Mouse (Mus musculus) left cerebral cortex, adult 2 months (tissue): Measurements from ENCODE around the gene Ankrd65. TPM values are rescaled to one million over a fixed set of nuclear protein-coding genes. Genes with fewer than 3 reads are reported as not detected.

Experiments
- DNase-seq, 2 experiments: peaks; one replicate each; pipeline ENCODE4 v3.0.0; 2021 to 2022; ENCODE audit warnings: low spot score in 2 of 2, mixed read lengths in 1 of 2; ENCODE audit errors: extremely low spot score in 1 of 2
- H3K27ac ChIP-seq: fragments of 200-600 bp; 2 replicates; pipeline ENCODE4 v1.8.1; 2022
- H3K4me3 ChIP-seq: fragments of 200-600 bp; 2 replicates; pipeline ENCODE4 v1.8.1; 2022
- CTCF ChIP-seq: fragments of 200-600 bp; IDR thresholded peaks from 2 replicates; pipeline ENCODE4 v1.8.1; 2022; ENCODE audit warnings: antibody characterized with exemption, mild to moderate bottlenecking, moderate library complexity
- intact Hi-C: fragments of 180-260 bp; cut with DNase I; formaldehyde crosslinking; loops from one replicate; pipeline ENCODE4 v1.15.1; 2025
- total RNA-seq, 2 experiments: library from RNA; stranded (reverse); gene quantifications; 2 replicates each; pipeline ENCODE4 v1.2.3; 2021

Gene Ankrd65
- total RNA-seq, 2 experiments from 2014 or later: 0.29 TPM; not detected in 1

DNA sequence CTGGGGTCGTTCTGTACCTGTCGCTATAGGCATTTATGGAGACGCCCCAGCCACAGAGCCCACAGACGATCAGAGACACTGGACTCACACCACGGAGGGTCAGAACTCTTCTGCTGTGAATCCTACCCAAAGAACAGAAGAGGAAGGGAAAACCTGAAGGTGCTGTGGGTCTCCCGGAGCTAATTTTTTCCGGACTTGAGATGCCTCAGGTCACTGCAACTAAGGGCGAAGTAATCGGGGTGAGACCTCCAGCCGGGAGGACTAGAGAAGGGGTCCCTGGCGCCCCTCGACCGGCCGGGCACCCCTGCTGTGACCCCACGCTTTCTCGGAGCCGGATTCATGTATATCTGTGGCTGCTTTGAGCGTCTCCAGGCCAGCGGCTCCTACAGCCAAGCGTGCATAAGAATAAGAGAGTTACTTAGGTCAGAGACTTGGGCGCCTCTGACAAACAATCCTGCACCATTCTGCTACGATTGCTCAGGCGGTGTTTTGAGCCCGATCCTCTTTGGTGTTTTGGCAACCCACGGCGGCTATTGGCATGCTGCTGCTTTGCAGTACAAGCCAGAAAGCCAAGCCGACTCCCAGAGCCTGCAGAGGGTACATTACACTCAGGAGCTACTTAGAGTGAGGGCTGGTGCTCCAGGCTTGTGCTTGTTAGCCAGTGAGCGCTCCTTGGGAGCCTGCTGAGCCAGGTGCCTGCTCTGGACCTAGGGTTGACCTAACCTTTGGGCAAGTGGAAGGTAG lies 28.7 kb upstream of the Ankrd65 start:
- DNase-seq: no peak
- intact Hi-C loops: no loop called here
- Histone ChIP-seq H3K4me3 (peak overlapping the region; percentile 78), H3K27ac (0 out of 2 replicates have a peak overlapping the region, but pooled peaks have one; percentile 17)
- TF ChIP-seq CTCF: no peak

DNA sequence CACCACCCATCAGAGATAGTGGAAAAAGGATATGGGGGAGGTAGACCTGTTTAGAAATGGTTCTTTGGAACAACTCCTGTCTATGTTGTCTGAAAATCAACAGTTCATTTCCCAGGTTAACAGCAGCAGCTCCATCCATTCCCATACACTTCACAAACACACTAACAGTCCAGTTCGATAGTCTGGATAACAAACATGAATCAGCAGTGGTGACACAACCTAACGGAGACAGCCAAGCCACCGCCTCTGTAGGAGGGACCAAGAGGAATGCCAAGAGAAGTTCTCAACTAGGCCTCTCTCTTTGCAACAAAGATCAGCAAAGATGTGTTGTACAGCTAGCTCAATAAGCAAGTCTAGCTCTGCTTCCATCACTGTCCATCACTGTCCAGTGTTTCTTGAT lies 27.9 kb upstream of the Ankrd65 start:
- no peak for TF ChIP-seq CTCF
- no peak overlapping the region for H3K27ac ChIP-seq
- no peak overlapping the region for H3K4me3 ChIP-seq
- intact Hi-C loops: no loop called here
- DNase-seq: no peak

DNA sequence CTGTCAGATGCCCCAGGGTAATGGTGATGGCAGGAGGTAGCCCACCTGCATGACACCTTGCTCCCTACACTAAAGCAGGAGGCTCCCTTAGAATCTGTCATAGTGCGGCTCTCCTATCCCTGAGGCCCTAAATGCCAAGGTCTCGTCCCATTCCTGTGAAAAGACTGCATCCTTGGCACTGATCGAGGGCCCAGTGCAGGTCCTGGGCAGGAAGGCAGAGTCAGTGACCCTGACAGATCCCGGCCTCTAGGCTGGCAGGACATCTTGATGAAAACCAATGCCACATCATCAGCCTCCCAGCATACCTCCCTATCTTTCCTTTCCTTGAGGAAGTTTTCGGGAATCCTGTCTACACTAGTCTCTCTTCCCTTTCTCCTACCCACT lies 20.8 kb upstream of the Ankrd65 start:
- no peak for DNase-seq
- Histone ChIP-seq H3K27ac (peak overlapping the region; percentile 80; the same call in 1 of the 2 replicates), H3K4me3 (peak overlapping the region; percentile 61)
- TF ChIP-seq CTCF: no peak
- intact Hi-C loops: no loop called here

DNA sequence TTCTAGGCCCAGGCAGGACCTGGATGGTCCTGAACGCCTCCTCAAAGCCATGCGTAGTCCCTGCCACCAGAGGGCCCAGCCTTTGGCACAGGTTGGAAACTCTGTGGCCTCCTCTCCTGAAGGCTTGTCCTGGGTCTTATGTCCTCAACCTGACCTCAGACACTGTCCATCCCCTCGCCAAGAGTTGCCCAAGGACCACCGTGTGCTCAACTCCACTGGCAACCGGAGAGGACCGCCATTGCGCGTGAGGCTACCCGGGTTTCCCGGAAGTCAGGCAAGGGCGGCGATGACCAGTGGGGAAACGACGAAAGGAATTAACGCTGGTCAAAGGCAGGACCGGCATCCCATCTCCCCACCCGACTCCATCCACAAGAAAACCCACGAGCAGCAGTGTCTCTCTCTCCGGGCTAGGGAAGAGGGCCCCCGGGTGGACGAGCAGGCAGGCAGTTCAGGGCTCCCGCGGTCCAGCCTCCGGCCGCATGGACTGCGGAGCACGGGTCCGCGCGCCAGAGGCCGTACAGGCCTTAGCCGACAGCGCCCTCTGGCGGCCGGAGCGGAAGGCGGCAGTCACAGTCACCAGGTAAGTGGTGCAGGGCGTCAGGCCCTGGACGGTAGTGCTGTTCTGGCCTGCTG lies 20.2 kb upstream of the Ankrd65 start:
- DNase-seq: peak; percentile 89 to 93
- Histone ChIP-seq H3K27ac (peak overlapping the region; percentile 80), H3K4me3 (peak overlapping the region; percentile 61)
- peak; percentile 93 for TF ChIP-seq CTCF
- intact Hi-C loops: loop anchor here (1.0 kb wide), 1 partner anchor 49 kb away; no protein-coding TSS in a partner anchor

DNA sequence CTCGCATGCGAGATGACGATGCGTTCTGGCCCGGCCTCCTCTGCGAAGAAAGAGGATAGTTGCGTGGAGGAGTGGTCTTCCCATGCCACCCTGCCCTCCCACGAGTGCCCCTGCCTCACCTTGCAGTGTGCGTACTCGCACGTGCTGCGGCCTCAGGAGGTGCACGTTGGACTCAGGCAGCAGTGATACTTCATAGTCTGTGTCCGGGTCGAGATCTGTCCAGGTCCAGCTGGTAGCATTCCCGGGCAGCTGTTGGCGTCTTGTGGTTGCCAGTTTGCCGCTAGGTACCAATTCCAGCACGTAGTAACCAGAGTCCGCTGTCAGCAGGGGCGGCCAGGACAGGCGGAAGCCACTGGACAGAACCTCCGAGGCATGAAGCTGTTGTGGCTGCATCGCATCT lies 19.6 kb upstream of the Ankrd65 start:
- intact Hi-C loops: loop anchor here (1.0 kb wide), 1 partner anchor 49 kb away; no protein-coding TSS in a partner anchor
- no peak for TF ChIP-seq CTCF
- peak overlapping the region; percentile 61 for H3K4me3 ChIP-seq
- no peak for DNase-seq
- H3K27ac ChIP-seq: peak overlapping the region; percentile 80

DNA sequence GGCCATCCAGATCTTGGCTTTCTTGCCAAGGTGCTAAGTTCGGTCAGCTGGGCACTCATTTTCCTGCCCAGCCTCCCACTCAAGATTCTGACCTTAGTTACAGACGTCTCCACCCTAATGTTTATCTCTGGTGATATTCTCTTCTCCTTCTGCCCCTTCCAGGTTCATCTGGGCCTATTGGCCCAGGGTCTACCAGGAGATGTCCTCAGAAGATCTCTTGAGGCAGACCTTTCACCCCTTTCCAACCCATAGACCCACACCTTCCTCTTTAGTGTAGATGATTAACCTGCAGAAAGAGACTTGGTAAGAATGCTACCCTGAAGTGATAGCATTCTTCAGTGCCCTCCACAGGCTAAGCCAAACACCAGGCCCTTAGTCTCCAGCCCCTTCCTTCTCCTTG lies 18.5 kb upstream of the Ankrd65 start:
- no peak for TF ChIP-seq CTCF
- no peak for DNase-seq
- intact Hi-C loops: no loop called here
- no peak overlapping the region for H3K4me3 ChIP-seq
- H3K27ac ChIP-seq: no peak overlapping the region

DNA sequence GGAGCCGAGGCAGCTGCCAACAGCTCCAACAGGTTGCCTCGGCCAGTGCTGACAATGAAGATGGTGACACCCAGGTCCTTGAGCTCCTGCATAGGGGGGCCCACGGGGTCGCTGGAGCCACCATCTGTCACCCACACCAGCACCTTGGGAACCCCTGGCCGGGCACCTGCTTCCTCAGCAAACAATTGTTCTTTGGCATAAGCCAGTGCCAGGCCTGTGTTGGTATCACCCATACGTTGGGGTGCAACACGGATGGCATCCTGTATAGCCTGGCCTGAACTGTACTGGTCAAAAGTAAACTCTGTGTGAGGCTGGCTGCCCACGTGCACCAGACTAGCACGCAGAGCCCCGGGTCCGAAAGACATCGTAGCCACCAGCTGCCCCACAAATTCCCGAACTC lies 17.5 kb upstream of the Ankrd65 start:
- no peak for DNase-seq
- Histone ChIP-seq H3K27ac (no peak overlapping the region), H3K4me3 (peak overlapping the region; percentile 14)
- intact Hi-C loops: no loop called here
- no peak for TF ChIP-seq CTCF

DNA sequence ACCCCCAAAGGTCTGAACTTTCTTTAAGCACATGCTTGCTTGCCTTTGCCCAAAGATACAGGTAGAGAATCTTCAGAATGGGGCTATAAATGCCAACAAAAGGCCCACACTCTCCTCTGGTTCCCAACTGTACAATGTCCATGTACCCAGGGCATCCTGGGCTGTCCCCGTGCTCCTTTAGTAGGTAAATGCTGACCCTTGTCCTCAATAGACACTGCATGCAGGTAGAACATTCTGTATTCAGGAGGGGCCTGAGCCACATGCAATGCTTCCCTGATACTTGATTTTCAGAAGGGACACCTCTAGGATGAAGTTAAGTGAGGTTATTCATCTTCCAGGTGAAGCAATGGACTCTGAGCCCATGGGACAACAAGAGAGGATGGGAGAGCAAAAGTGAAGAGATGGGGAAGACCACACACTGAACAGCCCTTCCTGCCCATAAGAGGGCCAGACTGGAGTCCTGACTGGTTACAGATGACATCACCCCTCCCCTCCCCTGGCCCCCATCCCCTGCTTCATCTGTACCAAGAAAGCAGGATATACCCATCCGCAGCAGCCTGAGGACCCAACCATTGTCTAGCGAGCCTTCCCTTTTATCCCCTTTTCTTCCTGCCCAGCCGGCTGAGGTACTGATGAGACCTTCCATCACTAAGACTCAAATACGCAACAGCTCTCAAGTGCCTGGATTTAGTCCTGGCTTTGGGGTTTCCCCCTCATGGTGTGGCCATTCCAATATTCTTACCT lies 16.7 kb upstream of the Ankrd65 start:
- DNase-seq: no peak
- H3K27ac ChIP-seq: peak overlapping the region; percentile 92
- no peak for TF ChIP-seq CTCF
- peak overlapping the region; percentile 66 for H3K4me3 ChIP-seq
- intact Hi-C loops: no loop called here

DNA sequence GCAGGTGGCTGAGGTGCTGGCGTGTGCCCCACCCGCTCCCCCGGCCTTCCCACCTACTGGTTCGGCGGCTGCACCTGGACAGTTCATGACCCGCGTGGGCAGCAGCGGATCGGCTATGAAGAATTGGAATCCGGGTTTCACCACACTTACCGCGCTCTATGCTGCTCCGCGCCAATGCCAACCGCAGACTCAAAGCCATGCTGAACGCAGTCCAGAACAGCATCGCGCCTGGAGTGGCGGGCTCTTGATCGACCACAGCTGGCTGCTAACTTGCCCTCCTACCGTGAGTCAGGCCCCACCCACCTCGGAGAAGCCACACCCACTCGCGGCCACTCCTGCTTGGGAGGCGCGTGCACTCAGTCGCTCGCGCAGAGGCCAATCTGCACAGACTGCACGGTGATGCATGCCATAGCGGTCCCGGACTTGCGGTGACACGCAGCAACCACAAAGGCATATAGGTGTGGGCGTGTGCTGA lies 15.9 kb upstream of the Ankrd65 start, which contains the start of gene Vwa1:
TSS of gene Vwa1 (minus strand) at position 419 of the 475 bp plus-strand sequence.
- intact Hi-C loops: no loop called here

DNA sequence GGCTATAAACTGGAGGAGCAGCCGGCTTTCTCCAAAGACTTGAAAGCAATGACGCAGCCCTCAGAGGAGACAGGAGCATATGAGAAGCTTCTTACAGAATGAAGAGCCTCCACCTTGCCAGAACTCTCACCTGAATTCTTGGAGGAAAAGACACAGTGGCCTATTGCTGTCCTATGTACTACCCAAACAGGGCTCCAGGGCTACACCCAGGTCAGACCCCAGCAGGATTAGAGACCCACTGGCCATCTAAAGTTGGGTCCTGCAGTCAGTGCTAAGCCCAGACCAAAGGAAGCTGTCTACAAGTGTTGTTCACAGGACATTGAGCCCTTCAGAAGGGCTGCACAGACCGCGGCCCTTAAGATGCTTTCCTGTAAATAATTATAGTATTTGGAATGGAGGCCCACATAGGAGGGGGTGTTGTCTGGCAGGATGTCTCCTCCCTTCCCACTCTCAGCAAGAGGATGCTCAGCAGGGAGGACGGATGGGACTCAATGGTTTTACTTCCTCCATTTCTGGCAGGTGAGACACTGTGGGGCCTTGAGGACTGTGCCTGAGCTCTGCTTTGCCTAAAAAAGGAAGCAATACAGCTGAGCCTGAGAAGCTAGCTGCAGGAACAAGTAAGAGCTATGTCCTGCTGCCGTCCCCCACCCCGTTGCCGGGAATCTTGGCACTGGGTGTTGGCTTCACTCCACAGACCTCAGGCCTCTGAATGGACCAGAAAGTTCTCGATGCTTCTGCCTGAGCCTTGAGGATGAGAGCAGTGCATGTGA lies 15.1 kb upstream of the Ankrd65 start:
- peak in 1 of 2 experiments; percentile 54 for DNase-seq
- intact Hi-C loops: no loop called here
- peak overlapping the region; percentile 66 for H3K4me3 ChIP-seq
- no peak for TF ChIP-seq CTCF
- peak overlapping the region; percentile 92 for H3K27ac ChIP-seq

More for the DNA sequence above, 15.9 kb upstream of the Ankrd65 start, which contains the start of gene Vwa1:
- peak; percentile 86 to 89 for DNase-seq
- Histone ChIP-seq H3K27ac (peak within 1 kb of the TSS; percentile 92), H3K4me3 (peak within 1 kb of the TSS; percentile 66)
- TF ChIP-seq CTCF: no peak

DNA sequence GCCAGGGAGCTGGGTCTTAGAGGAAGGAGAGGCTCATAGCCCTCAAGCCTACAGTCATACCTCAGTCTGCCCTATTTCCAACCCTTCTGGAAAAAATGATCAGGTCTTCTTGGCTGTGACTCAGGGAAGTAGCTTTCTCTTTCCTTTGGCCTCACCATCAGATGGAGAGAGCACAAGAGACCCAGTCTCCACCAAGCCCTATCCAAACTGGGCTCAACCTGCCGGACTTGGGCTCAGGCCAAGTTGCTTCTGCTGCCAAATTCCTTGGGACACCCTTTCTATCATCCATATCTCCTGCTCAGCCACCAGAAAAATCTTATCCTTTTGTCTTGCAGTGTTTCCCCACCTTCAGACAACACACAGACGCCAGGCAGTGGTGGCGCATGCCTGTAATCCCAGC lies 14.4 kb upstream of the Ankrd65 start:
- no peak for DNase-seq
- Histone ChIP-seq H3K27ac (peak overlapping the region; percentile 92), H3K4me3 (no peak overlapping the region)
- intact Hi-C loops: no loop called here
- TF ChIP-seq CTCF: no peak
